Mouse (Mus musculus) gastrocnemius, postnatal 4 days (tissue): ENCODE measurements around the gene Actrt1. TPM values are rescaled to one million over a fixed set of nuclear protein-coding genes. Genes with fewer than 3 reads are reported as not detected.

ENCODE experiments used
- DNase-seq, 2 experiments: peaks; one replicate each; pipeline ENCODE4 v3.0.0; 2021 to 2022; ENCODE audit warnings: low spot score in 2 of 2, mixed read lengths in 2 of 2
- long read RNA-seq, 2 experiments: library from polyadenylated mRNA; stranded (forward); transcript quantifications; one replicate each; pipeline ENCODE4 v2.0.0; 2021
- total RNA-seq, 2 experiments: library from RNA; stranded (reverse); gene quantifications; 2 replicates each; pipeline ENCODE4 v1.2.3; 2021

The Actrt1 gene
- total RNA-seq = not detected
- long read RNA-seq, experiment 1 = 0 reads
- long read RNA-seq, experiment 2 = 0 reads

- no peak for DNase-seq
These were observed at the start of gene Actrt1 for GRCm38 (mm10) chrX:46328707-46329106. Gene Actrt1 (plus strand): TSS chrX:46329007.

DNA sequence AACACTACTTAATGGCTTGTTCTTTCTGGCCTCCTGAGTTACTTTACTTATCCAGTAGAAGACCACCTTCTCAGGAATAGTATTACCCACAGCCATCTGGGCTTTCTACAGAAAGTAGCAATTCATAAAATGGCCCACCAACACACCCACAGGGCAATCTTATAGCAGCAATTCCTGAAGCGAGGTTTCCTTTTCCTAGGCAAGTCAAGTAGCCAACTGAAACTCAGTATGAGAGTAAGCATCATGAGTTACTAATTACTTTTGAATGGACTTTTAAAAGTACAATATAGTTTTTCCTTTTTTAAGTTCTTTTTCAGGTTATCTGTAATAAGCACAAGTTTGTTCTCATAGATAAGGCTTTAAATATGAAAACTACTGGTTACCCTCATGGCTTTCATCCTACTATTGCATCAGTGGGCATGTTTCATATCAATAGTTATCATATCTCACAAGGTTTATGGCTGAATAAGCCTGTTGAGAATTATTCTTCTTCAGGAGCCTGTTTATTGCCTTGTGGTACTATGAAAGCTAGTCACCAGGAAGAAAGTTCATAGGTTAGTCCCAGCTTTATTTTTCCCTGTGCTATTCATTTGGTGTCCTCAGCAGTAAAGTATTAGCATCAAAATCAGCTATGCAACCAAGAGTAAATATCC, 2.8 kb downstream of the Actrt1 start:
- DNase-seq = no peak
